Mouse (Mus musculus) kidney, embryonic 15.5 days (tissue): Measurements from ENCODE around the gene Ralgapb. TPM values are rescaled to one million over a fixed set of nuclear protein-coding genes. Genes with fewer than 3 reads are reported as not detected.

Experiments
- ATAC-seq: fragments of 200-750 bp; cut with Nextera tagmentation; replicated peaks from 2 replicates; pipeline ENCODE4 v1.8.0; 2017; ENCODE audit warnings: moderate TSS enrichment; ENCODE audit not compliant: low FRiP score
- H3K27ac ChIP-seq: fragments of 300-500 bp; sonication (generic); 2 replicates; pipeline ENCODE4 v1.5.1; 2015; ENCODE audit warnings: mild to moderate bottlenecking, inconsistent platforms
- H3K27me3 ChIP-seq: fragments of 300-500 bp; sonication (generic); 2 replicates; pipeline ENCODE4 v1.6.1; 2015; ENCODE audit warnings: inconsistent platforms
- H3K36me3 ChIP-seq: fragments of 300-500 bp; sonication (generic); 2 replicates; pipeline ENCODE4 v1.6.1; 2015; ENCODE audit warnings: inconsistent platforms
- H3K4me1 ChIP-seq: fragments of 300-500 bp; sonication (generic); 2 replicates; pipeline ENCODE4 v1.6.1; 2015; ENCODE audit warnings: inconsistent platforms
- H3K4me2 ChIP-seq: fragments of 300-500 bp; sonication (generic); 2 replicates; pipeline ENCODE4 v1.6.1; 2015; ENCODE audit warnings: moderate library complexity, mild to moderate bottlenecking, inconsistent platforms
- H3K4me3 ChIP-seq: fragments of 300-500 bp; sonication (generic); replicated peaks from 2 replicates; pipeline ENCODE4 v1.5.1; 2015; ENCODE audit warnings: mild to moderate bottlenecking, inconsistent platforms
- H3K9ac ChIP-seq: fragments of 300-500 bp; sonication (generic); 2 replicates; pipeline ENCODE4 v1.6.1; 2015; ENCODE audit warnings: mild to moderate bottlenecking, inconsistent platforms
- H3K9me3 ChIP-seq: fragments of 300-500 bp; sonication (generic); replicated peaks from 2 replicates; pipeline ENCODE4 v1.6.1; 2016; ENCODE audit warnings: inconsistent platforms
- WGBS: fragments of 180-500 bp; shearing (Covaris S2); methylation state at CpG from one replicate; pipeline ENCODE4 v1.1.7; 2015; ENCODE audit warnings: mixed read lengths; 5-methylcytosine and 5-hydroxymethylcytosine counted together
- polyA plus RNA-seq: library from polyadenylated mRNA; unstranded; fragments of >200 nt; fragmentation: Nextera tagmentation; extraction: Ambion mirVana; gene quantifications from 2 replicates; pipeline ENCODE4 v1.2.1, GENCODE M21; 2015

Ralgapb gene
- polyA plus RNA-seq, 1 experiment from 2014 or later: 15.5 TPM

DNA sequence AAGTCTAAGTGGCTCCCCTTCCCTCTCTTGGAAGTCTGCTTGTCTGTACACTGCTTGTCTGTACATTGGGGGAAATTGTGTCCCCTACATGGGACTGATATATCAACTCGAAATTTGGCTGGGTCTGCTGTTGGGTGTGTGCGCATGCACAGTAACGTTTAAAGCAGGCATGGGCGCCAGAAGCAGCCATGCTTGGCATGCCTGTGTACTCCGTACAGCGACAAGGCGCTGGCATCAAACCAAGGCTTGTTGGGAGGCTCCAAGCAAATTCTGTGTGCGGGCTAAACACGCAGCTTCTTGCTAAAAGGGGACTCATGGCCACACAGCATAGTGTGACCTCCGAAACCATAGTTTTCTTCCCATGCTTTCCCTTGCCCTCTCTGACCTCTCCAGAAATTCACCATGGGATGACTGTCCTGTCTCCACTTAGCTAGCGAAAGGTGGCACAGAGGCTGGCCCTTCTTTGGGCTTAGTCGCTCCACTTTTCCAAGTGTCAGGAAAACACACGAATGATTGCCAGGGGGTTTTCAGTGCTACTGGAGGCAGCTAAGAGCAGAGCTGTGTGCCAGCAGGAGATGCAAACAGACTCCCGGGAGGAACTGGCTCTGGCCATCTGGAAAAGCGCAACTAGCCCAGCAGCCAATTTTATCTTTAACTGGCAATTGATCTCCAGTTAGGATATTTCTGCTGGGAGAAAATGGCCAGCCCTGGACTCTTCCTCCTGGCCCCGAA lies 114.6 kb downstream of the Ralgapb start:
- no peaks in the 10 kb centered on the region for H3K27me3 ChIP-seq
- ATAC-seq: no peak
- 77% methylated on average over 16 of the region's 16 CpGs for WGBS

DNA sequence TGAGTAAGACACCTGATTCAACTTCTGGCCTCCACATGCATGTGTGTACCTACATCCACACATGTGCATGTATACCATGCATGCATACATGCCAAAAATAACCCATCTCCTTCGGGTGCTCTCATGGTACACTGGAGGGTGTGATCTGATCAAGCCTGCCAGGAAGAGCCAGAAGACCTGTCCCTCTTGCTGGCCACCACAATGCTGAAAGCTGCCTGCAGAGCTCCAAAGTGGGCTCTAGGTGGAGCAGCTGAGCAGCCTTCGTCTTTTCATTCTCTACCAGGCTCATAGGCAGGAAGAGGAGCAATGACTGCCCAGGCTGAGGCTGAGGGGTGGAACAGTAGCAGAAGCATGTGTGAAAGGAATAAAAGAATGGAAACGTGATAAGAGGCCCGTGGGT lies 124.4 kb downstream of the Ralgapb start:
- no peak overlapping the region for H3K27ac ChIP-seq
- H3K9ac ChIP-seq: no peak overlapping the region
- 6% methylated on average over 4 of the region's 4 CpGs for WGBS
- no peak overlapping the region for H3K4me2 ChIP-seq
- H3K36me3 ChIP-seq: no peaks in the 10 kb centered on the region
- H3K9me3 ChIP-seq: 0 out of 2 replicates have a peak, but pooled peaks cover 3% of the 10 kb centered on the region
- H3K4me3 ChIP-seq: no peak overlapping the region
- ATAC-seq: peak; percentile 58; the same call in 1 of the 2 replicates
- no peaks in the 10 kb centered on the region for H3K4me1 ChIP-seq
- no peaks in the 10 kb centered on the region for H3K27me3 ChIP-seq

More for the DNA sequence above, 114.6 kb downstream of the Ralgapb start:
- Histone ChIP-seq H3K9me3 (no peaks in the 10 kb centered on the region), H3K27ac (no peak overlapping the region), H3K4me2 (no peak overlapping the region), H3K36me3 (no peaks in the 10 kb centered on the region), H3K4me1 (no peaks in the 10 kb centered on the region), H3K4me3 (no peak overlapping the region), H3K9ac (no peak overlapping the region)

DNA sequence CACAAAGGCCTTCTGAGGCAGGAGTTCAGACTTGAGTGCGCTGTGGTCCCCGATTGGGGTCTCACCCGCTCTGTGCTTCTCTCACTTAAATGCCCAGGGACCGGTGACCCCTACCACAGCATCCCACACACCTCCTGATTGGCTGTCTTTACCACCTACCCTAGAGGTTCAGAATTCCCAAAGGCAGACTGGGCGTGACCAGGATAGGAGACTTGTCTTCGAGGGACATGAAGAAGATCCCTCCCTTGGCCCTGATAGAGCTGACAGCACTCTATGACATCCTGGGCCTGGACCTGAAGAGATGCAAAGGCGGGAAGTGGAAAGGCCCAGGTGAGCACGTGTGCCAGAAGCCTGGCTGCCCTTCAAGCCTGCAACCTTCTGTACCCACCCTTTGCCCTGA lies 124.9 kb downstream of the Ralgapb start:
- H3K9ac ChIP-seq: no peak overlapping the region
- 85% methylated on average over 8 of the region's 8 CpGs for WGBS
- ATAC-seq: no peak

DNA sequence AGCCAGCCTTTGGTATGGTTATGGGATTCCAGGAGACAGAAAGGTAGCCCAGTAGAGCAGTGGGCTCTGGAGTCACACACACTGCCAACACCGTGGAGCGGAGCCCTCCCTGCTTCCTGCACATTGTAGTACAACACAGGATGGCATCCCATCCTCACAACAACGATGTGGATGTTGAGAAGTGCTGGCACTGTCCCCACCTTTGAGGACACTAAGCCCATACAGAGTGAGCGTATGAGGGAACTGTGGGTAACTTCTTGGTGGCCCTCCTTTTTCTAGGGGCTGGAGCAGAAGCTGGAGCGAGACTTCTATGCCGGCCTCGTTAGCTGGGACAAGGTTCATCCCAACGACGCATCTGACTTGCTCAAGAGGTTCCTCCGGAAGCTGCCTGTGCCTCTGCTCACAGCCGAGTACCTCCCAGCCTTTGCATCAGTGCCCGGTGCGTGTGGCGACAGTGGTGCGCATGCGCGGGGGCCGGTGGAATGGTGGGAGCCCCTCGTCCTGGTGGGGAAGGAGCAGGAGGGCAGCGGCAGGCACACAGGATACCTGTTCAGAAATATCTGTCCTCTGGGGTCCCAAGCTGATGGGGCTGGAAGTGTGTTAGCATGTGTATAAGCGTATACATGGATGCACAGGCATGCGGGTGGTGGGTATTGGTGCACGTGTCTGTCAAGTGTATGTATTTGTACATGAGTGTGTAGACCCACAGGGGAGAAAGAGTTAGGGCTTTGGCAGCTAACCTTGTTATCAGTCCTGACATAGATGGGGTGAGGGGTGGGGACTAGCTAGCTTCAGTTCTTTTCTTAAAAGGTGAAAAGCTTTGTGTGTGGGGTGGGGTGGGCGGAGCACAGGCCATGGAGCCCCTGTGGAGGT lies 130.0 kb downstream of the Ralgapb start:
- WGBS: 57% methylated on average over 24 of the region's 24 CpGs
- 0 out of 2 replicates have a peak, but pooled peaks cover under 1% of the 10 kb centered on the region for H3K27me3 ChIP-seq
- H3K9me3 ChIP-seq: no peaks in the 10 kb centered on the region
- H3K27ac ChIP-seq: no peak overlapping the region
- H3K36me3 ChIP-seq: no peaks in the 10 kb centered on the region
- H3K4me1 ChIP-seq: no peaks in the 10 kb centered on the region
- no peak for ATAC-seq
- no peak overlapping the region for H3K9ac ChIP-seq
- H3K4me2 ChIP-seq: peak overlapping the region; percentile 47
- H3K4me3 ChIP-seq: no peak overlapping the region

More for the DNA sequence above, 124.9 kb downstream of the Ralgapb start:
- no peaks in the 10 kb centered on the region for H3K27me3 ChIP-seq
- H3K36me3 ChIP-seq: no peaks in the 10 kb centered on the region
- no peak overlapping the region for H3K4me3 ChIP-seq
- no peak overlapping the region for H3K4me2 ChIP-seq
- H3K9me3 ChIP-seq: 0 out of 2 replicates have a peak, but pooled peaks cover 3% of the 10 kb centered on the region
- no peak overlapping the region for H3K27ac ChIP-seq
- no peaks in the 10 kb centered on the region for H3K4me1 ChIP-seq

DNA sequence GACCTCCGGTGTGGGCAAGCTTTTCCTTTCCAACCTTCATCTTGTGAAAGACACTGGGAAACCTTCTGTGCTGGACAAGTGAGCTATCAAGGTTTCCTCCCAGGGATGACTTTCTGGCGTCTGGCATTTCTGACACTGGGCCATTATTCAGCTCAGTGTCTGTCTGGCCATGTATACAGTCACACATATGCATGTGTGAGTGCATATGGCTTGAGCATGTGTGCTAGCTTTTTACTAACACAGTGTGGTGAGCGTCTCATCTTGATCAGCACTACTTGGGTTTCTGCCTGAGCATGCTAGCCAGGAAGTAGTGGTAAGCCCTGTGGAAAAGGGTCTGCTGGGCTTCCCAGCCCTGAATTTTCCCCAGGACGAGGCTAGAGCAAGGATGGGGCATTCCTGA lies 131.6 kb downstream of the Ralgapb start:
- WGBS: 48% methylated on average over 4 of the region's 4 CpGs
- ATAC-seq: no peak
- Histone ChIP-seq H3K27me3 (0 out of 2 replicates have a peak, but pooled peaks cover 2% of the 10 kb centered on the region), H3K4me1 (no peaks in the 10 kb centered on the region; the same call in 1 of the 2 replicates), H3K36me3 (no peaks in the 10 kb centered on the region), H3K27ac (no peak overlapping the region), H3K4me3 (no peak overlapping the region), H3K4me2 (no peak overlapping the region), H3K9me3 (no peaks in the 10 kb centered on the region), H3K9ac (no peak overlapping the region)

DNA sequence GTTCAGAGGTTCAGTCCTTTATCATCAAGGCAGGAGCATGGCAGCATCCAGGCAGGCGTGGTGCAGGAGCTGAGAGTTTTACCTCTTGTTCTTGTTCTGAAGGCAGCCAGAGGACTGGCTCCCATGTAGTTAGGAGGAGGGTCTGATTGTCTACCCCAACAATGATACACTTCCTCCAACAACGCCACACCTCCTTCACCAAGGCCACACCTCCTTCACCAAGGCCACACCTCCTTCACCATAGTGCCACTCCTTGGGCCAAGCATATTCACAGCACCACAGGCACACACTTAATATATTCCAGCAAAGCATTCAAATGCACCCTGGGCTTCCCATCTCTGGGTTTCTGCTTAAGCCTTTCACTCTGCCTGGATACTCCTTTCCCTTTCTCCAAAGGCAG lies 135.6 kb downstream of the Ralgapb start:
- WGBS: 69% methylated on average over 2 of the region's 2 CpGs
- no peak for ATAC-seq
- H3K27ac ChIP-seq: no peak overlapping the region

DNA sequence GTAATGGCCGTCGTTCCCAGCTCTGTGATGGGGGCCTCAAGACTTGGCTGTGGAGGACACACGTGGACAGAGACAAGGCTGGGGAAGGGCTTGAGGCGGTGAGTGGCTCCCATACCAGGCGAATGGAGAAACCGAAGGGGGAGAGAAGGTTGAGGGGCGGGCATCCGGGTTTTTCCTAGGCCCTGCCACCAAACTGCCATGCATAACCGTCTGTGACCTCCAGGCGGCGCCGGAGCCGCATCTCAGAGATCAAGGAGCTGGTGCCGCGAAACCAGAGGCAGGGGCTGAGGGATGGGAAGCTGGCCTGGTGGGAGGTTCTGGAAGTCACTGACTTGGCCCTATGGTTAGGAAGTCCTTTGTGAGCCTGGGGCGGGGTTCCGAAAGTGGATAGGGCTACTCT lies 137.1 kb downstream of the Ralgapb start:
- Histone ChIP-seq H3K36me3 (no peaks in the 10 kb centered on the region), H3K9ac (no peak overlapping the region), H3K4me1 (peaks cover 4% of the 10 kb centered on the region), H3K4me2 (peak overlapping the region; percentile 52), H3K4me3 (no peak overlapping the region), H3K9me3 (no peaks in the 10 kb centered on the region), H3K27me3 (peaks cover 34% of the 10 kb centered on the region), H3K27ac (no peak overlapping the region)
- peak; percentile 57 for ATAC-seq
- under 1% methylated on average over 17 of the region's 17 CpGs for WGBS

More for the DNA sequence above, 135.6 kb downstream of the Ralgapb start:
- Histone ChIP-seq H3K4me1 (peaks cover 4% of the 10 kb centered on the region), H3K9me3 (no peaks in the 10 kb centered on the region), H3K27me3 (peaks cover 19% of the 10 kb centered on the region), H3K36me3 (no peaks in the 10 kb centered on the region), H3K4me2 (no peak overlapping the region), H3K4me3 (no peak overlapping the region), H3K9ac (no peak overlapping the region)

Other genes with a start within 250 kb of the Ralgapb start
- 6.2 and 7.7 TPM in 2 replicates for gene D630003M21Rik, start 180.6 kb upstream of the Ralgapb start, polyA plus RNA-seq
- 0.08 and 0.17 TPM in 2 replicates for gene Bpi, start 151.8 kb upstream of the Ralgapb start, polyA plus RNA-seq
- gene Lbp, start 103.4 kb upstream of the Ralgapb start, polyA plus RNA-seq: 24.7 and 27.2 TPM in 2 replicates
- gene Snhg11, start 34.2 kb upstream of the Ralgapb start, polyA plus RNA-seq: 4.9 and 8.0 TPM in 2 replicates
- gene Adig, start 92.8 kb downstream of the Ralgapb start, polyA plus RNA-seq: not detected in 2 replicates
- 0.27 and 0.41 TPM in 2 replicates for gene Arhgap40, start 102.9 kb downstream of the Ralgapb start, polyA plus RNA-seq
- 0.12 and 0.14 TPM in 2 replicates for gene Slc32a1, start 200.9 kb downstream of the Ralgapb start, polyA plus RNA-seq
- 10.9 and 12.3 TPM in 2 replicates for gene Actr5, start 215.0 kb downstream of the Ralgapb start, polyA plus RNA-seq